Mouse (Mus musculus) lung, embryonic 16.5 days (tissue): ENCODE measurements around the gene Ywhag. TPM values are rescaled to one million over a fixed set of nuclear protein-coding genes. Genes with fewer than 3 reads are reported as not detected.

ENCODE experiments used
- ATAC-seq: fragments of 200-750 bp; cut with Nextera tagmentation; 2 replicates; pipeline ENCODE4 v1.8.0; 2017; ENCODE audit warnings: low read depth, mild to moderate bottlenecking, moderate library complexity
- H3K27ac ChIP-seq: fragments of 300-500 bp; sonication (generic); 2 replicates; pipeline ENCODE4 v1.5.1; 2014; ENCODE audit warnings: mild to moderate bottlenecking, control low read depth, low read length
- H3K27me3 ChIP-seq: fragments of 300-500 bp; sonication (generic); 2 replicates; pipeline ENCODE4 v1.6.1; 2014; ENCODE audit warnings: low read depth, low read length, mixed read lengths; ENCODE audit not compliant: control insufficient read depth, insufficient read depth
- H3K36me3 ChIP-seq: fragments of 300-500 bp; sonication (generic); 2 replicates; pipeline ENCODE4 v1.6.1; 2014; ENCODE audit warnings: low read length; ENCODE audit not compliant: control insufficient read depth, insufficient read depth
- H3K4me1 ChIP-seq: fragments of 300-500 bp; sonication (generic); replicated peaks from 2 replicates; pipeline ENCODE4 v1.6.1; 2014; ENCODE audit warnings: low read length, mixed read lengths; ENCODE audit not compliant: control insufficient read depth, insufficient read depth
- H3K4me2 ChIP-seq: fragments of 300-500 bp; sonication (generic); 2 replicates; pipeline ENCODE4 v1.6.1; 2014; ENCODE audit warnings: low read depth, low read length, control low read depth
- H3K4me3 ChIP-seq: fragments of 300-500 bp; sonication (generic); 2 replicates; pipeline ENCODE4 v1.5.1; 2014; ENCODE audit warnings: mild to moderate bottlenecking, low read length, control low read depth
- H3K9ac ChIP-seq: fragments of 300-500 bp; sonication (generic); 2 replicates; pipeline ENCODE4 v1.6.1; 2014; ENCODE audit warnings: low read length, control low read depth
- H3K9me3 ChIP-seq: fragments of 300-500 bp; sonication (generic); 2 replicates; pipeline ENCODE4 v1.6.1; 2016; ENCODE audit warnings: low read length; ENCODE audit not compliant: control insufficient read depth
- WGBS: fragments of 180-500 bp; shearing (Covaris S2); extraction: QIAGEN DNeasy Blood & Tissue Kit; methylation state at CpG from one replicate; pipeline ENCODE4 v1.1.7; 2014; 5-methylcytosine and 5-hydroxymethylcytosine counted together
- polyA plus RNA-seq: library from polyadenylated mRNA; unstranded; fragments of >200 nt; fragmentation: Nextera tagmentation; extraction: Ambion mirVana; gene quantifications from 2 replicates; pipeline ENCODE4 v1.2.1, GENCODE M21; 2015

The Ywhag gene
- polyA plus RNA-seq, 1 experiment from 2014 or later, result 155 TPM

DNA sequence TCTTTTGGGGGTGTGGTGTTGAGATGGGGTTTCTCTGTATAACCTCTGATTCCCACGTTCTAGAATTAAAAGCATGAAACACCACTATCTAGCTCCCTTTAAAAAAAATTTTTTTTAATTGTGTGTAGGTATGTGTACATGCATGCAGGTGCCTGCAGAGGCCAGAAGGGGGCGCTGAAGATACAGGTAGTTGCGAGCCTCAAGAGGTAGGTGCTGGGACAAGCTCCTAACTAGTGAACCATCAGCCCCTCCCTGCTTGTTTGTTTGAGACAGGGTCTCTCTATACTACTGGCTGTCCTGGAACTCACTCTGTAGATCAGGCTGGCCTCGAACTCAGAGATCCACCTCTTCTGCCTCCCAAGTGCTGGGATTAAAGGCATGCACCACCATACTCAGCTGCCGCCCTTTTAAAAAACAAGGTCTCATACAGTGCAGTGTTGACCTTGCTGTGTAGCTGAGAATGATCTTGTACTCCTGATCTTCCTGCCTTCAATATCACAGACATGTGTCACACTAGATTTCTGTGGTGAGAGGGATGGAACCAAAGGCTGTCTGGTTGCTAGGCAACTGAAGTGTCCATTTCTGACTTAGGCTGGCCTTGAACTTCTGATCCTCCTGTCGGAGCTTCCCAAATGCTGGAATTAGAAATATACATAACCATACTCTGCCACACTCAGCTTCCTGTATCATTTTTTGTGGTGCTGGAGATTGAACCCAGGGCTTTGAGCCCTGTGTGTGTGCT is 32.9 kb downstream of the Ywhag start:
- WGBS, result 64% methylated on average over 6 of the region's 6 CpGs
- Histone ChIP-seq H3K9ac (no peak overlapping the region), H3K4me3 (no peak overlapping the region), H3K27ac (no peak overlapping the region), H3K4me2 (no peak overlapping the region), H3K4me1 (peaks cover 18% of the 10 kb centered on the region), H3K36me3 (0 out of 2 replicates have a peak, but pooled peaks cover 2% of the 10 kb centered on the region), H3K9me3 (no peaks in the 10 kb centered on the region), H3K27me3 (no peaks in the 10 kb centered on the region)
- ATAC-seq, result no peak

DNA sequence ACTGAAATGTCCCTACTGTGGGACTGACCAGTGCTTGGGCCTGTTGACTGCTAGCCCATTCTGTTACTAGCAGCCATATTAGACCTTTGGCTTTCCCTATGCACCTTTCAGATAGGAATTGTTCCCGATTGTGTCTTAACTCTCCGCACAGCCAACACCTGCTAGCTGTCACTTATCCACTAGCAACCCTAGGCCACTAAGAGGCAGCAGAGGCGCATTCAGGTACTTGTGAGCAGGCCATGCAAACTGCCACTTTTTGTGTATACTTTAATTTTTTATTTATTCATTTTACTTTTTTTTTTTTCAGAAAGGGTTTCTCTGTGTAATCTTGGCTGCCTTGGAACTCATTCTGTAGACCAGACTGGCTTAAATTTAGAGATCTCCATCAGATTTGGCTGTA is 33.7 kb downstream of the Ywhag start:
- Histone ChIP-seq H3K36me3 (no peaks in the 10 kb centered on the region), H3K4me1 (peaks cover 12% of the 10 kb centered on the region; the same call in 1 of the 2 replicates), H3K9ac (0 out of 2 replicates have a peak overlapping the region, but pooled peaks have one; percentile 13), H3K27ac (no peak overlapping the region), H3K4me3 (no peak overlapping the region), H3K27me3 (no peaks in the 10 kb centered on the region), H3K4me2 (no peak overlapping the region), H3K9me3 (no peaks in the 10 kb centered on the region)
- no peak for ATAC-seq
- WGBS, result 67% methylated on average over 3 of the region's 3 CpGs

DNA sequence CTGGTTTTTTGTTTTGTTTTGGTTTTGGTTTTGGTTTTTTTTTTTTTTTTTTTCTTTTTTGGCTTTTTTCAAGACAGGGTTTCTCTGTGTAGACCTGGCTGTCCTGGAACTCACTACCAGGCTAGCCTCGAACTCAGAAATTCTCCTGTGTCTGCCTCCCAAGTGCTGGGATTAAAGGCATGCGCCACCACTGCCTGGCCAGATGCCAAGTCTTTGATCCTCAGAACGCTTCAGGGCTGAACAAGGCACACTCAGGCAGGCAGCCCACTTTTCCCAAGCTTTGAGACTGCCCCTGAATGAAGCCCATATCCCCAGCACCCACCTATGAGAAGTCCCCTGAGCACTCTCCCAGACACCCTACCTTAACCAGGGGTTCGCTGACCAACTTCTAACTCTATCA is 34.6 kb downstream of the Ywhag start:
- Histone ChIP-seq H3K36me3 (no peaks in the 10 kb centered on the region), H3K4me3 (no peak overlapping the region), H3K9me3 (no peaks in the 10 kb centered on the region), H3K9ac (no peak overlapping the region), H3K4me1 (peaks cover 6% of the 10 kb centered on the region; the same call in 1 of the 2 replicates), H3K4me2 (no peak overlapping the region), H3K27ac (no peak overlapping the region), H3K27me3 (no peaks in the 10 kb centered on the region)
- no peak for ATAC-seq
- 37% methylated on average over 4 of the region's 4 CpGs for WGBS

DNA sequence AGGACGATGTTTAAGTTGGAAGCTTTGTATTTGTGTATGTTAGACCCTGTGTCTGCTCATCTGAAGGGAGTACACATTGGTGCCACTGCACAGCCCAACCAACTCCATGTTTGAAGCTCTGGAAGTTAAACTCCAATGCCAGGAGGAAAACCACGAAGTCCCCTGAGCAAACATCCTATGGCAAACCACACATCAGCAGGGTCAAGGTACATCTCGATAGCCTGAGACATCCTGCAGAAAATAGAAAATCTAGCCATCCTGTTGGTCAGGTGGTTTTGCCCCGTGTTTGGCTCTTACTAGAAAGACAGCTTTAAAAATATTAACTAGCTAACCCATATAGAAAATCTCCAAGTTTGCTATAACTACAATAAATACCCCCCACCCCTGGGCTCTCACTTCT is 35.4 kb downstream of the Ywhag start:
- H3K9ac ChIP-seq, result no peak overlapping the region
- no peak overlapping the region for H3K4me3 ChIP-seq
- H3K4me1 ChIP-seq, result peaks cover 2% of the 10 kb centered on the region; the same call in 1 of the 2 replicates
- H3K27ac ChIP-seq, result no peak overlapping the region
- WGBS, result 68% methylated on average over 4 of the region's 4 CpGs
- no peaks in the 10 kb centered on the region for H3K27me3 ChIP-seq
- no peak overlapping the region for H3K4me2 ChIP-seq
- no peaks in the 10 kb centered on the region for H3K9me3 ChIP-seq
- ATAC-seq, result no peak
- H3K36me3 ChIP-seq, result no peaks in the 10 kb centered on the region

DNA sequence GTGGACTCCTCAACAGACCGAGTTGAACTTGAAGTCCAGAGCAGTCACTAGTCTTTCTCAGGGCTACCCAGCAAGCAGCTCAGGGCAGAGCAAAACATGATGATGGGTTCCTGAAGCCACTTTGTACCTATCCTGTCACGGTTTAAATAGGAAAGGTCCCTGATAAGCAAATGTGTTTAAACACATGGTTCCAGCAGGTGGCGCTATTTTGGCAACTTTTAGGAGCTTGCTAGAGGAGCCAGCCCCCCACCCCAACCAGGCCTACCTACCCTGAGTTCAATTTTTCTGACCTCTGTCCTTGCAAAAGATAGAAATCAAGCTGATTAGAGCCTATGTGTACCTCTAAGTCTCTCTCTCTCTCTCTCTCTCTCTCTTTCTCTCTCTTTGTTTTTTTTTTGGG is 36.4 kb downstream of the Ywhag start:
- H3K4me2 ChIP-seq, result no peak overlapping the region
- no peaks in the 10 kb centered on the region for H3K4me1 ChIP-seq
- ATAC-seq, result no peak
- no peak overlapping the region for H3K4me3 ChIP-seq
- H3K9me3 ChIP-seq, result no peaks in the 10 kb centered on the region
- no peaks in the 10 kb centered on the region for H3K36me3 ChIP-seq
- H3K27ac ChIP-seq, result no peak overlapping the region
- no peaks in the 10 kb centered on the region for H3K27me3 ChIP-seq
- 17% methylated on average over 3 of the region's 3 CpGs for WGBS
- H3K9ac ChIP-seq, result no peak overlapping the region

DNA sequence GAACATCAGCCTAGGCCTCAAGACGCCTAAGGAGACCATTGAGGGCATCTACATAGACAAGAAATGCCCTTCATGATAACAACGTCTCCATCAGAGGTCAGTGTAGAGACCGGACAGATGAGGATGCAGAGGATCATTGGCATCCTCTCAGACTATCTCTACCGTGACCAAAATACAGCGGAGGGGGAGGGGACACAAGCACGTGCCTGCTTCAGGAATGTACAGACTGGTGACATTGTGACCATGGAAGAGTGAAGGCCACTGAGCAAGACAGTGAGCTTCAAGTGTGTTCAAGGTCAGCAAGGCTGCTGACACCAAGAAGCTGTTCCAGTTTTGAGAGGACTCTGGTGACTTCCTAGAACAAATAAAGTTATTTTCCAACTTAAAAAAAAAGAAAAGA is 39.5 kb downstream of the Ywhag start:
- ATAC-seq, result no peak
- no peak overlapping the region for H3K4me2 ChIP-seq
- no peaks in the 10 kb centered on the region for H3K36me3 ChIP-seq
- H3K4me1 ChIP-seq, result no peaks in the 10 kb centered on the region
- H3K27ac ChIP-seq, result no peak overlapping the region
- no peak overlapping the region for H3K9ac ChIP-seq
- no peak overlapping the region for H3K4me3 ChIP-seq
- 77% methylated on average over 6 of the region's 6 CpGs for WGBS
- H3K27me3 ChIP-seq, result no peaks in the 10 kb centered on the region; the same call in 1 of the 2 replicates
- H3K9me3 ChIP-seq, result no peaks in the 10 kb centered on the region

DNA sequence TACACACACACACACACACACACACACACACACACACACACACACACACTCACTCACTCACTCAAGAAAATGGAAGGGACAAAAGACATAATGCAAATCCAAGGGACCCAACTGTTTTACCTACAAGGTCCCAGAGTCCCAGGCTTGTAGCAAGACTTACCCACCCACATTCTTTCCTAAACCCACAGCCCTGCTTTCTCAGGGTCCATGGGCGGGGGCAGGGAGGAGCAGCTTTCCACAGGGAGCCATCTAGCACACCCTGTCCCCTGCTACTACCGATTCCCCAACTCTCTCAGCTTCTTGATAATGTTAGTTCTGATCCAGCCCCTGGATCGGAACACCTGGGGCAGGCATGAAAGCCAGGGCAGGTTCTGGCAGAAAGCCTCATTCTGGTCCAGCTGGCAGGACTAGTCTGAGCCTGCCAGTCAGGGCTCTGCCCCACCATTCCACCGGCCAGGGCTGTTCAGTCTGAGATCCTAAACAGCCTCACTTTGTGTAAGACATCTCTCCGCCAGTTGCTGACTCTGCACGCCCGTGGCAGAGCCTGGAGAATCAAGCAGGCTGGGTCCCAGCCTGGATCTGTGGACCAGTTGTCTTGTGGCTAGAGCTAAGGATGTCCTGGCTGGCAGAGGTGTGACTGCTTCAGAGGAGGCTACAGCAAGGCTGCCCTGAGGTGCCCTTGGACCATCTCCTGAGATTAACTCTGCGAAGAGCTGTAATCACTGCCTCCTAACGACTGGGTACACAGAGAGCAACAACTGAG is 41.6 kb downstream of the Ywhag start:
- no peak for ATAC-seq
- no peaks in the 10 kb centered on the region; the same call in 1 of the 2 replicates for H3K27me3 ChIP-seq
- no peak overlapping the region for H3K9ac ChIP-seq
- H3K27ac ChIP-seq, result no peak overlapping the region
- no peak overlapping the region for H3K4me3 ChIP-seq
- 35% methylated on average over 9 of the region's 9 CpGs for WGBS
- H3K4me2 ChIP-seq, result no peak overlapping the region
- no peaks in the 10 kb centered on the region for H3K36me3 ChIP-seq
- H3K4me1 ChIP-seq, result peaks cover 4% of the 10 kb centered on the region; the same call in 1 of the 2 replicates
- no peaks in the 10 kb centered on the region for H3K9me3 ChIP-seq

DNA sequence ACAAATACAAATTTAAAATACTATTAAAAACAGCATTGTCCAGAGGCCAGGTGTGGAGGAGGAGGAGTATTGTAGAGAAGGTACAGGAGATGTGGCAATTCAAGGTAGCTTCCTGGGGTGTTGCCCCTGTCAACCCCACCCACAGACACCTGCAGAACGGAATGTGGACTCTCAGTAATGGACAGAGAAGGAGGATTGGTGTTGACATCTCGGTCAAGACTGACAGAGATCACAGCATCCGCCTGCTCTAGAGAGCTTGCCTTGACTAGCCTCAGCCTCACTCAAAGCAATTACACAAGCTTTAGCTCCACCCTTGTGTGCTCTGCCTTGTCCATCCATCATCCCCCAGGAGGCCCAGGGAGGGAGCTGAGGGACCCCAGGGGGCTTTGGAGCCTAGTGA is 43.5 kb downstream of the Ywhag start:
- Histone ChIP-seq H3K9ac (no peak overlapping the region), H3K4me2 (no peak overlapping the region), H3K27ac (no peak overlapping the region), H3K4me3 (no peak overlapping the region), H3K36me3 (no peaks in the 10 kb centered on the region), H3K4me1 (peaks cover 4% of the 10 kb centered on the region; the same call in 1 of the 2 replicates), H3K27me3 (no peaks in the 10 kb centered on the region; the same call in 1 of the 2 replicates), H3K9me3 (no peaks in the 10 kb centered on the region)
- 49% methylated on average over 3 of the region's 3 CpGs for WGBS
- no peak for ATAC-seq

DNA sequence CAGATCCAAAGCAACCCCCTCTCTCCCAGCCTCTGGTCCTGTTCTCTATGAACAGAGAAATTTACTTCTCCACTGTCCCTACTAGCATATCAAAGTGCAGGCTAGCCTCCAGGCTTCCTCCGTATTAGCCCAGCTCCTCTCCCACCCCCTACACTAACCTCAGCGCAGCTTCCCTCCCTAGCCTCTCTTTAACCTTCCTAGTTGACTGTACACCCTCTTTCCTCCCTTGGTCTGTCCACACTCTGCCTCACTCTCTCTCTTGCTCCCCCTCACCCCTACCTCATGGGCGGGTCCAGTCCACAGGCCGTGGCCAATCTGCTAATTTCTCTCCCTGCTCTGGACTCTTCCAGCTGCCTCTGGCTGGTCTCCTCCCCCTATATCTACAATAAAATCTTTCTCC is 44.1 kb downstream of the Ywhag start:
- H3K9me3 ChIP-seq, result no peaks in the 10 kb centered on the region
- H3K4me2 ChIP-seq, result no peak overlapping the region
- ATAC-seq, result no peak
- no peak overlapping the region for H3K4me3 ChIP-seq
- H3K4me1 ChIP-seq, result peaks cover 4% of the 10 kb centered on the region; the same call in 1 of the 2 replicates
- no peak overlapping the region for H3K27ac ChIP-seq
- WGBS, result 42% methylated on average over 4 of the region's 4 CpGs
- no peaks in the 10 kb centered on the region for H3K36me3 ChIP-seq
- H3K27me3 ChIP-seq, result no peaks in the 10 kb centered on the region; the same call in 1 of the 2 replicates
- H3K9ac ChIP-seq, result no peak overlapping the region
